Mouse (Mus musculus) lung, adult 18-20 months (tissue): ENCODE results near the gene Arid1b.
A peak's percentile ranks its signal among the peaks of the same experiment; 100 is the strongest.

ENCODE experiments used
- DNase-seq, 2 experiments: peaks; one replicate each; pipeline ENCODE4 v3.0.0; 2022; ENCODE audit warnings: mixed read lengths in 2 of 2

Gene Arid1b

GRCm38 (mm10) chr17:4996121-4996813 lies 2.1 kb downstream of the Arid1b start:
- peak; percentile 44 for DNase-seq

- DNase-seq: peak in 1 of 2 experiments; percentile 52
Measured at GRCm38 (mm10) chr17:4996814-4997549, 2.9 kb downstream of the Arid1b start.

GRCm38 (mm10) chr17:4997968-4998367 lies 3.8 kb downstream of the Arid1b start:
- no peak for DNase-seq

- DNase-seq: no peak
Measured at GRCm38 (mm10) chr17:4999256-4999655, 5.1 kb downstream of the Arid1b start.

GRCm38 (mm10) chr17:5000001-5000400 lies 5.9 kb downstream of the Arid1b start:
- DNase-seq: no peak

GRCm38 (mm10) chr17:5000871-5001270 lies 6.7 kb downstream of the Arid1b start:
- DNase-seq: no peak

- DNase-seq: peak in 1 of 2 experiments; percentile 59
Measured at GRCm38 (mm10) chr17:5001531-5002131, 7.5 kb downstream of the Arid1b start.

GRCm38 (mm10) chr17:5002937-5003508 lies 8.9 kb downstream of the Arid1b start:
- DNase-seq: no peak

GRCm38 (mm10) chr17:5004266-5004665 lies 10.1 kb downstream of the Arid1b start:
- DNase-seq: peak in 1 of 2 experiments; percentile 53

- no peak for DNase-seq
Measured at GRCm38 (mm10) chr17:5004706-5005105, 10.6 kb downstream of the Arid1b start.

- no peak for DNase-seq
Measured at GRCm38 (mm10) chr17:5005285-5005684, 11.2 kb downstream of the Arid1b start.

GRCm38 (mm10) chr17:5007156-5007658 lies 13.1 kb downstream of the Arid1b start:
- DNase-seq: peak; percentile 69 to 77

GRCm38 (mm10) chr17:5008236-5008635 lies 14.1 kb downstream of the Arid1b start:
- peak; percentile 86 to 90 for DNase-seq

- peak in 1 of 2 experiments; percentile 47 for DNase-seq
Measured at GRCm38 (mm10) chr17:5008761-5009160, 14.6 kb downstream of the Arid1b start.

- DNase-seq: no peak
Measured at GRCm38 (mm10) chr17:5009526-5010260, 15.6 kb downstream of the Arid1b start.

GRCm38 (mm10) chr17:5010781-5011180 lies 16.6 kb downstream of the Arid1b start:
- DNase-seq: no peak

- no peak for DNase-seq
Measured at GRCm38 (mm10) chr17:5012091-5012490, 18.0 kb downstream of the Arid1b start.

GRCm38 (mm10) chr17:5012517-5012916 lies 18.4 kb downstream of the Arid1b start:
- DNase-seq: peak in 1 of 2 experiments; percentile 45

- no peak for DNase-seq
Measured at GRCm38 (mm10) chr17:5014327-5014957, 20.3 kb downstream of the Arid1b start.

- no peak for DNase-seq
Measured at GRCm38 (mm10) chr17:5016404-5016803, 22.3 kb downstream of the Arid1b start.

GRCm38 (mm10) chr17:5017065-5017464 lies 22.9 kb downstream of the Arid1b start:
- DNase-seq: no peak
